Mouse (Mus musculus) CH12.LX (cell line): ENCODE measurements around the gene Krt9. TPM values are rescaled to one million over a fixed set of nuclear protein-coding genes. Genes with fewer than 3 reads are reported as not detected.

Experiments
- DNase-seq: peaks from one replicate; pipeline ENCODE4 v3.0.0-alpha.2; 2013; ENCODE audit errors: extremely low read depth
- H3K27ac ChIP-seq: 2 replicates; pipeline ENCODE4 v1.5.1; 2012; ENCODE audit warnings: low read depth, mild to moderate bottlenecking, control low read depth, moderate library complexity; ENCODE audit not compliant: insufficient read depth
- H3K27me3 ChIP-seq: replicated peaks from 2 replicates; pipeline ENCODE3; 2012; ENCODE audit warnings: inconsistent platforms
- H3K36me3 ChIP-seq, 2 experiments: replicated peaks in 1 of 2; 2 replicates each; pipeline versions ENCODE3 to v1.6.1; 2012; ENCODE audit warnings: inconsistent platforms in 1 of 2, low read length in 1 of 2, mild to moderate bottlenecking in 1 of 2, mixed read lengths in 1 of 2, moderate library complexity in 1 of 2; ENCODE audit not compliant: control insufficient read depth in 1 of 2, insufficient read depth in 1 of 2
- H3K4me1 ChIP-seq, 2 experiments: 2 replicates each; pipeline ENCODE4 v1.6.1; 2012; ENCODE audit warnings: inconsistent platforms in 1 of 2, moderate library complexity in 1 of 2; ENCODE audit not compliant: insufficient read depth in 2 of 2, control insufficient read depth in 1 of 2
- H3K4me2 ChIP-seq: 2 replicates; pipeline ENCODE4 v1.6.1; 2012; ENCODE audit warnings: low read depth, mild to moderate bottlenecking, control low read depth; ENCODE audit not compliant: poor library complexity, insufficient read depth, severe bottlenecking
- H3K4me3 ChIP-seq, 3 experiments: fragments of 150-350 bp in 1 of 3; sonication (generic) in 1 of 3; replicated peaks in 1 of 3; 2 replicates each; pipeline versions ENCODE3 to v1.5.1; 2011 to 2012; ENCODE audit warnings: low read depth in 2 of 3, low read length in 2 of 3, mild to moderate bottlenecking in 2 of 3, moderate library complexity in 2 of 3, control low read depth in 1 of 3, improper control_type of control experiment in 1 of 3, inconsistent platforms in 1 of 3, mixed read lengths in 1 of 3; ENCODE audit not compliant: poor library complexity in 1 of 3
- H3K79me2 ChIP-seq: replicated peaks from 2 replicates; pipeline ENCODE4 v1.6.1; 2012; ENCODE audit warnings: mild to moderate bottlenecking, moderate library complexity; ENCODE audit not compliant: control insufficient read depth, poor library complexity, insufficient read depth, severe bottlenecking; ENCODE audit errors: extremely low read depth
- H3K9ac ChIP-seq: 2 replicates; pipeline ENCODE4 v1.6.1; 2012; ENCODE audit warnings: low read depth, mild to moderate bottlenecking, control low read depth, moderate library complexity; ENCODE audit not compliant: insufficient read depth
- H3K9me3 ChIP-seq: replicated peaks from 2 replicates; pipeline ENCODE3; 2012; ENCODE audit warnings: low read length, inconsistent platforms, mixed read lengths
- CTCF ChIP-seq, 2 experiments: IDR thresholded peaks in 1 of 2; conservative IDR thresholded peaks in 1 of 2; 2 replicates each; pipeline ENCODE4 v1.5.1; 2011 to 2012; ENCODE audit warnings: low read depth in 2 of 2, low read length in 2 of 2, improper control_type of control experiment in 1 of 2, inconsistent platforms in 1 of 2, mild to moderate bottlenecking in 1 of 2, moderate library complexity in 1 of 2
- E2F4 ChIP-seq: IDR thresholded peaks from 2 replicates; pipeline ENCODE4 v1.6.1; 2011; ENCODE audit warnings: low read depth, low read length, improper control_type of control experiment; ENCODE audit not compliant: insufficient replicate concordance
- ELF1 ChIP-seq: IDR thresholded peaks from 2 replicates; pipeline ENCODE4 v1.6.1; 2014; ENCODE audit warnings: low read depth, mild to moderate bottlenecking, inconsistent platforms, low read length, improper control_type of control experiment
- EP300 ChIP-seq: IDR thresholded peaks from 2 replicates; pipeline ENCODE4 v1.6.1; 2011; ENCODE audit warnings: low read length, improper control_type of control experiment
- GABPA ChIP-seq: IDR thresholded peaks from 2 replicates; pipeline ENCODE4 v1.6.1; 2012; ENCODE audit warnings: low read depth, low read length, improper control_type of control experiment, inconsistent platforms; ENCODE audit not compliant: insufficient replicate concordance
- IRF4 ChIP-seq: IDR thresholded peaks from 2 replicates; pipeline ENCODE4 v1.6.1; 2014; ENCODE audit warnings: low read depth, mild to moderate bottlenecking, inconsistent platforms, low read length, improper control_type of control experiment
- JUND ChIP-seq: conservative IDR thresholded peaks from 2 replicates; pipeline ENCODE4 v1.6.1; 2011; ENCODE audit warnings: low read depth, low read length, improper control_type of control experiment
- MAFK ChIP-seq: IDR thresholded peaks from 2 replicates; pipeline ENCODE4 v1.6.1; 2011; ENCODE audit warnings: low read length, improper control_type of control experiment; ENCODE audit not compliant: insufficient replicate concordance
- MXI1 ChIP-seq: IDR thresholded peaks from 2 replicates; pipeline ENCODE4 v1.6.1; 2011; ENCODE audit warnings: mild to moderate bottlenecking, low read depth, low read length, improper control_type of control experiment
- MYC ChIP-seq: IDR thresholded peaks from 2 replicates; pipeline ENCODE4 v1.6.1; 2011; ENCODE audit warnings: low read depth, mild to moderate bottlenecking, improper control_type of control experiment, low read length
- NELFE ChIP-seq: IDR thresholded peaks from 2 replicates; pipeline ENCODE4 v1.6.1; 2011; ENCODE audit warnings: low read depth, low read length, improper control_type of control experiment
- NRF1 ChIP-seq: IDR thresholded peaks from 2 replicates; pipeline ENCODE4 v1.6.1; 2014; ENCODE audit warnings: low read depth, mild to moderate bottlenecking, inconsistent platforms, low read length, improper control_type of control experiment, moderate library complexity
- POLR2A ChIP-seq: IDR thresholded peaks from 2 replicates; pipeline ENCODE4 v1.6.1; 2011; ENCODE audit warnings: low read depth, mild to moderate bottlenecking, improper control_type of control experiment, low read length
- RAD21 ChIP-seq: IDR thresholded peaks from 2 replicates; pipeline ENCODE4 v1.6.1; 2011; ENCODE audit warnings: low read depth, mild to moderate bottlenecking, low read length, improper control_type of control experiment, moderate library complexity
- SIN3A ChIP-seq: IDR thresholded peaks from 2 replicates; pipeline ENCODE4 v1.6.1; 2012; ENCODE audit warnings: low read length, improper control_type of control experiment, inconsistent platforms
- SMC3 ChIP-seq: IDR thresholded peaks from 2 replicates; pipeline ENCODE4 v1.6.1; 2011; ENCODE audit warnings: low read depth, low read length, improper control_type of control experiment
- TCF12 ChIP-seq: IDR thresholded peaks from 2 replicates; pipeline ENCODE4 v1.6.1; 2014; ENCODE audit warnings: low read depth, mild to moderate bottlenecking, inconsistent platforms, low read length, improper control_type of control experiment
- ZC3H11A ChIP-seq: IDR thresholded peaks from 2 replicates; pipeline ENCODE4 v1.6.1; 2012; ENCODE audit warnings: low read depth, mild to moderate bottlenecking, inconsistent platforms, low read length, improper control_type of control experiment
- ZMIZ1 ChIP-seq: IDR thresholded peaks from 2 replicates; pipeline ENCODE4 v1.6.1; 2012; ENCODE audit warnings: low read depth, mild to moderate bottlenecking, inconsistent platforms, low read length, improper control_type of control experiment
- ZNF384 ChIP-seq: IDR thresholded peaks from 2 replicates; pipeline ENCODE4 v1.6.1; 2012; ENCODE audit warnings: low read depth, low read length, improper control_type of control experiment, inconsistent platforms
- dilution Hi-C: fragments of 300-500 bp; cut with MboI; formaldehyde crosslinking; loops from 2 replicates; pipeline ENCODE4 v1.14.3; 2020; ENCODE audit warnings: low sequenced_read_pairs; ENCODE audit not compliant: extremely low pct_unique_long_range_greater_than_20kb, extremely low pct_ligation_motif_present
- in situ Hi-C: fragments of 300-500 bp; cut with MboI; formaldehyde crosslinking; loops from 3 replicates; pipeline ENCODE4 v1.14.3; 2019; ENCODE audit warnings: low sequenced_read_pairs, low pct_ligation_motif_present, low pct_unique_long_range_greater_than_20kb, mixed read lengths
- polyA plus RNA-seq: library from polyadenylated mRNA; unstranded; fragments of >175 nt; gene quantifications from 2 replicates; pipeline ENCODE4 v1.2.1, GENCODE M21; 2012; ENCODE audit warnings: low read depth; ENCODE audit not compliant: insufficient read length
- total RNA-seq, 2 experiments: library from RNA; depleted of rRNA; stranded (reverse); fragments of 300-350 nt in 1 of 2; fragments of >200 nt in 1 of 2; gene quantifications; 2 replicates each; pipeline ENCODE4 v1.2.3; 2012 to 2014

Gene Krt9
- total and polyA plus RNA-seq, 3 experiments: not detected

GRCm38 (mm10) chr11:100168765-100169762, 24.0 kb downstream of the Krt9 start:
- Histone ChIP-seq H3K79me2 (no peaks in the 10 kb centered on the region), H3K4me3 (no peak overlapping the region), H3K36me3 (no peaks in the 10 kb centered on the region), H3K27me3 (peaks cover 85% of the 10 kb centered on the region), H3K9me3 (no peaks in the 10 kb centered on the region), H3K4me2 (no peak overlapping the region), H3K4me1 (no peaks in the 10 kb centered on the region), H3K27ac (no peak overlapping the region), H3K9ac (no peak overlapping the region)
- in situ Hi-C loops: no loop called here
- no peak for TF ChIP-seq NELFE
- peak; percentile 9; the same call in 1 of the 2 replicates for TF ChIP-seq ZC3H11A
- no peak for TF ChIP-seq NRF1
- TF ChIP-seq SMC3: peak; percentile 78
- no peak for TF ChIP-seq MXI1
- peak; percentile 51; the same call in 1 of the 2 replicates for TF ChIP-seq SIN3A
- peak; percentile 78 for TF ChIP-seq RAD21
- no peak for TF ChIP-seq JUND
- no peak; the same call in 1 of the 2 replicates for TF ChIP-seq ZNF384
- TF ChIP-seq MYC: no peak
- TF ChIP-seq CTCF (conservative IDR thresholded peaks at IDR 0.05 in 1 of 2, IDR thresholded peaks at IDR 0.05 in 1 of 2; ENCODE audit: low read depth in 2 of 2, low read length in 2 of 2): peak; percentile 78 to 87
- TF ChIP-seq ELF1: no peak; the same call in 1 of the 2 replicates
- no peak for TF ChIP-seq TCF12
- TF ChIP-seq ZMIZ1: no peak
- no peak for TF ChIP-seq EP300
- no peak for TF ChIP-seq IRF4
- TF ChIP-seq GABPA: no peak
- 0 out of 2 replicates have a peak, but pooled peaks have one; percentile 9 for TF ChIP-seq E2F4
- dilution Hi-C loops: no loop called here
- peak; percentile 65 for DNase-seq

GRCm38 (mm10) chr11:100168071-100168470, 25.0 kb downstream of the Krt9 start:
- no peak overlapping the region for H3K9ac ChIP-seq
- in situ Hi-C loops: no loop called here
- H3K4me2 ChIP-seq: no peak overlapping the region
- DNase-seq: no peak
- TF ChIP-seq MAFK (no peak), POLR2A (no peak)
- TF ChIP-seq, all 38 proteins: peak for 0
- no peaks in the 10 kb centered on the region for H3K9me3 ChIP-seq
- H3K79me2 ChIP-seq: no peaks in the 10 kb centered on the region
- H3K27me3 ChIP-seq: peaks cover 83% of the 10 kb centered on the region
- H3K36me3 ChIP-seq: no peaks in the 10 kb centered on the region
- H3K4me3 ChIP-seq: no peak overlapping the region
- H3K27ac ChIP-seq: no peak overlapping the region
- no peaks in the 10 kb centered on the region for H3K4me1 ChIP-seq
- dilution Hi-C loops: no loop called here
